Mouse (Mus musculus) embryo, embryonic 10 days (tissue): ENCODE results near the gene Vps26c.

Experiments used
- DNase-seq: peaks from one replicate; pipeline ENCODE4 v3.0.0-alpha.2; 2015; ENCODE audit warnings: low spot score

Gene Vps26c

GRCm38 (mm10) chr16:94526344-94527151 is at the start of gene Vps26c:
TSS of gene Vps26c (minus strand) at chr16:94526830.
- peak; percentile 98 for DNase-seq

- no peak for DNase-seq
Measured at GRCm38 (mm10) chr16:94575757-94576156, 49.1 kb upstream of the Vps26c start.

GRCm38 (mm10) chr16:94574718-94575094 is 48.1 kb upstream of the Vps26c start:
- no peak for DNase-seq

- no peak for DNase-seq
Measured at GRCm38 (mm10) chr16:94574025-94574717, 47.5 kb upstream of the Vps26c start.

GRCm38 (mm10) chr16:94572422-94572821 is 45.8 kb upstream of the Vps26c start:
- no peak for DNase-seq

GRCm38 (mm10) chr16:94571111-94571993 is 44.7 kb upstream of the Vps26c start:
- DNase-seq: no peak

GRCm38 (mm10) chr16:94570361-94571041 is 43.9 kb upstream of the Vps26c start:
- DNase-seq: peak; percentile 48

GRCm38 (mm10) chr16:94569229-94570176 is 42.9 kb upstream of the Vps26c start, which contains the start of gene Dyrk1a:
TSS of gene Dyrk1a (plus strand) at chr16:94570010.
- DNase-seq: peak; percentile 95

- DNase-seq: peak; percentile 88
Measured at GRCm38 (mm10) chr16:94568335-94569228, 42.0 kb upstream of the Vps26c start.

GRCm38 (mm10) chr16:94567751-94568150 is 41.1 kb upstream of the Vps26c start:
- no peak for DNase-seq

GRCm38 (mm10) chr16:94566834-94567585 is 40.4 kb upstream of the Vps26c start:
- no peak for DNase-seq

GRCm38 (mm10) chr16:94566124-94566523 is 39.5 kb upstream of the Vps26c start:
- DNase-seq: no peak

GRCm38 (mm10) chr16:94560618-94561017 is 34.0 kb upstream of the Vps26c start:
- DNase-seq: no peak

- DNase-seq: no peak
Measured at GRCm38 (mm10) chr16:94559782-94560181, 33.2 kb upstream of the Vps26c start.

- DNase-seq: no peak
Measured at GRCm38 (mm10) chr16:94559282-94559681, 32.7 kb upstream of the Vps26c start.

GRCm38 (mm10) chr16:94556228-94556627 is 29.6 kb upstream of the Vps26c start:
- DNase-seq: no peak

- no peak for DNase-seq
Measured at GRCm38 (mm10) chr16:94555346-94555745, 28.7 kb upstream of the Vps26c start.

GRCm38 (mm10) chr16:94551934-94552333 is 25.3 kb upstream of the Vps26c start:
- DNase-seq: no peak

GRCm38 (mm10) chr16:94549813-94550212 is 23.2 kb upstream of the Vps26c start:
- DNase-seq: no peak
